ENCODE assay signal across 10 mouse cellular contexts in genomic region chr7:80208026-80208642, GRCm38 (mm10). TPM values are rescaled to one million over a fixed set of nuclear protein-coding genes. Genes with fewer than 3 reads are reported as not detected.
DNase-seq lines count a peak whose midpoint lies in the region; ATAC-seq and TF ChIP-seq lines count a peak whose summit lies in the region.
"Had no signal": no experiment of that assay in that cellular context is flagged by ENCODE, and none has a peak within 500 bp of the region (broad histone marks: within the 10 kb centered on the region; RNA-seq: fewer than 3 reads in every experiment).

No protein-coding gene starts in this region.

- ATAC-seq in lung, embryonic 16.5 days (ENCODE audit: low read depth), result peak; percentile 81

- no peaks in the 10 kb centered on the region for H3K9me3 ChIP-seq in heart, embryonic 10.5 days
- H3K9me3 ChIP-seq in lung, embryonic 16.5 days (ENCODE audit: control insufficient read depth, low read length), result no peaks in the 10 kb centered on the region

- WGBS in heart, embryonic 10.5 days, result 73% methylated on average over 18 of the region's 18 CpGs
- 50% methylated on average over 18 of the region's 18 CpGs for WGBS in kidney, adult 2 months
- WGBS in lung, embryonic 16.5 days, result 45% methylated on average over 18 of the region's 18 CpGs

- H3K4me3 ChIP-seq in heart, embryonic 10.5 days, result peak overlapping the region; percentile 5; the same call in 1 of the 2 replicates
- no peak overlapping the region for H3K4me3 ChIP-seq in kidney, adult 2 months (ENCODE audit: insufficient read depth, low read depth, low read length)
- H3K4me3 ChIP-seq in lung, embryonic 16.5 days (ENCODE audit: low read length), result no peak overlapping the region

- no peak for TF ChIP-seq CTCF in kidney, adult 2 months (conservative IDR thresholded peaks at IDR 0.05; ENCODE audit: insufficient read depth, insufficient read length, low read depth, low read length)

- peaks cover 56% of the 10 kb centered on the region for H3K4me1 ChIP-seq in heart, embryonic 10.5 days
- peaks cover 54% of the 10 kb centered on the region for H3K4me1 ChIP-seq in kidney, adult 2 months (ENCODE audit: control insufficient read depth, insufficient read depth, low read length)
- H3K4me1 ChIP-seq in lung, embryonic 16.5 days (replicated peaks; ENCODE audit: control insufficient read depth, insufficient read depth, low read length), result peaks cover 25% of the 10 kb centered on the region

- peak overlapping the region; percentile 25; the same call in 1 of the 2 replicates for H3K4me2 ChIP-seq in lung, embryonic 16.5 days (ENCODE audit: low read depth, low read length)

- no peaks in the 10 kb centered on the region for H3K27me3 ChIP-seq in heart, embryonic 10.5 days (ENCODE audit: insufficient read depth, poor library complexity, severe bottlenecking)
- H3K27me3 ChIP-seq in kidney, adult 2 months (replicated peaks; ENCODE audit: control insufficient read depth, insufficient read depth, low read length), result no peaks in the 10 kb centered on the region
- H3K27me3 ChIP-seq in lung, embryonic 16.5 days (ENCODE audit: control insufficient read depth, insufficient read depth, low read depth, low read length), result no peaks in the 10 kb centered on the region

- no peak for TF ChIP-seq POLR2A in kidney, adult 2 months (IDR thresholded peaks at IDR 0.05; ENCODE audit: low read depth, low read length)

- H3K27ac ChIP-seq in heart, embryonic 10.5 days, result peak overlapping the region; percentile 50; the same call in 1 of the 2 replicates
- H3K27ac ChIP-seq in kidney, adult 2 months (ENCODE audit: insufficient read depth, low read depth, low read length), result peak overlapping the region; percentile 67
- H3K27ac ChIP-seq in lung, embryonic 16.5 days (ENCODE audit: low read length), result peak overlapping the region; percentile 88

- H3K9ac ChIP-seq in lung, embryonic 16.5 days (ENCODE audit: low read length), result peak overlapping the region; percentile 21; the same call in 1 of the 2 replicates

- intact Hi-C loops in heart, postnatal 14 days (cut with DNase I), result no loop called here

- peaks cover 7% of the 10 kb centered on the region for H3K36me3 ChIP-seq in heart, embryonic 10.5 days
- H3K36me3 ChIP-seq in kidney, adult 2 months (ENCODE audit: control insufficient read depth, insufficient read depth, low read length), result no peaks in the 10 kb centered on the region
- H3K36me3 ChIP-seq in lung, embryonic 16.5 days (ENCODE audit: control insufficient read depth, insufficient read depth, low read length), result 0 out of 2 replicates have a peak, but pooled peaks cover under 1% of the 10 kb centered on the region

- DNase-seq in heart, embryonic 10.5 days (ENCODE audit: low spot score), result no peak
- DNase-seq in heart, postnatal 14 days, result no peak
- peak; percentile 46 for DNase-seq in R1 (ENCODE audit: low read depth, low spot score)
- DNase-seq in kidney, adult 2 months, result peak; percentile 62
- DNase-seq in B cell, adult 2 months, result no peak
- DNase-seq in right cerebral cortex, postnatal 10 days (ENCODE audit: low spot score in 2 of 2), result no peak
- no peak for DNase-seq in left cerebral cortex, adult 11 months (ENCODE audit: low spot score)
- DNase-seq: cerebellum, postnatal 36 days had no signal

RNA-seq across cellular contexts. Expression of gene Sema4b, which starts 21.5 kb away (rescaled TPM):
- 7.8 and 8.9 TPM in 2 replicates for polyA plus RNA-seq in heart, embryonic 10.5 days (2016; fragmentation: Nextera tagmentation; extraction: Ambion mirVana)
- 10 to 100 TPM; 12.9 to 13.4 TPM for total RNA-seq in heart, postnatal 14 days (2021)
- polyA plus RNA-seq in kidney, adult 2 months (2012; rRNA removed), result 24.4 and 26.3 TPM in 2 replicates
- 15.8 and 16.3 TPM in 2 replicates for polyA plus RNA-seq in lung, embryonic 16.5 days (2015; fragmentation: Nextera tagmentation; extraction: Ambion mirVana)

RNA-seq across cellular contexts. Expression of gene Cib1, which starts 24.5 kb away (rescaled TPM):
- polyA plus RNA-seq in heart, embryonic 10.5 days (2016; fragmentation: Nextera tagmentation; extraction: Ambion mirVana), result 61.9 and 74.9 TPM in 2 replicates
- total RNA-seq in heart, postnatal 14 days (2021), result 10 to 100 TPM; 18.1 to 22.5 TPM
- 333 and 344 TPM in 2 replicates for polyA plus RNA-seq in kidney, adult 2 months (2012; rRNA removed)
- 88.4 and 96.0 TPM in 2 replicates for polyA plus RNA-seq in lung, embryonic 16.5 days (2015; fragmentation: Nextera tagmentation; extraction: Ambion mirVana)

RNA-seq across cellular contexts. Expression of gene Gdpgp1, which starts 24.5 kb away (rescaled TPM):
- 5.2 and 5.8 TPM in 2 replicates for polyA plus RNA-seq in heart, embryonic 10.5 days (2016; fragmentation: Nextera tagmentation; extraction: Ambion mirVana)
- total RNA-seq in heart, postnatal 14 days (2021), result 1 to 10 TPM; 1.9 TPM
- polyA plus RNA-seq in kidney, adult 2 months (2012; rRNA removed), result 2.4 and 2.6 TPM in 2 replicates
- 3.5 and 3.9 TPM in 2 replicates for polyA plus RNA-seq in lung, embryonic 16.5 days (2015; fragmentation: Nextera tagmentation; extraction: Ambion mirVana)

RNA-seq across cellular contexts. Expression of gene Ttll13, which starts 38.0 kb away (rescaled TPM):
- polyA plus RNA-seq in heart, embryonic 10.5 days (2016; fragmentation: Nextera tagmentation; extraction: Ambion mirVana), result 0.54 and 0.84 TPM in 2 replicates
- total RNA-seq in heart, postnatal 14 days (2021), result under 1 TPM; 0.46 to 0.55 TPM
- 1.4 and 1.7 TPM in 2 replicates for polyA plus RNA-seq in kidney, adult 2 months (2012; rRNA removed)
- 1.1 and 2.2 TPM in 2 replicates for polyA plus RNA-seq in lung, embryonic 16.5 days (2015; fragmentation: Nextera tagmentation; extraction: Ambion mirVana)
- polyA plus RNA-seq: C2C12 had no signal

RNA-seq across cellular contexts. Expression of gene Ngrn, which starts 52.9 kb away (rescaled TPM):
- polyA plus RNA-seq in heart, embryonic 10.5 days (2016; fragmentation: Nextera tagmentation; extraction: Ambion mirVana), result 45.7 and 47.2 TPM in 2 replicates
- total RNA-seq in heart, postnatal 14 days (2021), result 10 to 100 TPM; 25.2 to 25.6 TPM
- polyA plus RNA-seq in kidney, adult 2 months (2012; rRNA removed), result 21.6 TPM in 2 replicates
- polyA plus RNA-seq in lung, embryonic 16.5 days (2015; fragmentation: Nextera tagmentation; extraction: Ambion mirVana), result 46.2 and 47.4 TPM in 2 replicates

Comparison
In these comparisons a context has a peak if more than half of its experiments do, and no peak if none do; other contexts are left out.
1. DNase-seq: peak in R1 (single experiment) and kidney, adult 2 months (single experiment); none in heart, embryonic 10.5 days (single experiment), heart, postnatal 14 days (0 of 2), B cell, adult 2 months (0 of 2), right cerebral cortex, postnatal 10 days (0 of 2) and left cerebral cortex, adult 11 months (single experiment).
2. Peak in every context shown above with its lines, with median percentiles within 50 percentile points of each other: H3K27ac ChIP-seq.